14 mouse cellular contexts compared by ENCODE assay signal in the genomic region with DNA sequence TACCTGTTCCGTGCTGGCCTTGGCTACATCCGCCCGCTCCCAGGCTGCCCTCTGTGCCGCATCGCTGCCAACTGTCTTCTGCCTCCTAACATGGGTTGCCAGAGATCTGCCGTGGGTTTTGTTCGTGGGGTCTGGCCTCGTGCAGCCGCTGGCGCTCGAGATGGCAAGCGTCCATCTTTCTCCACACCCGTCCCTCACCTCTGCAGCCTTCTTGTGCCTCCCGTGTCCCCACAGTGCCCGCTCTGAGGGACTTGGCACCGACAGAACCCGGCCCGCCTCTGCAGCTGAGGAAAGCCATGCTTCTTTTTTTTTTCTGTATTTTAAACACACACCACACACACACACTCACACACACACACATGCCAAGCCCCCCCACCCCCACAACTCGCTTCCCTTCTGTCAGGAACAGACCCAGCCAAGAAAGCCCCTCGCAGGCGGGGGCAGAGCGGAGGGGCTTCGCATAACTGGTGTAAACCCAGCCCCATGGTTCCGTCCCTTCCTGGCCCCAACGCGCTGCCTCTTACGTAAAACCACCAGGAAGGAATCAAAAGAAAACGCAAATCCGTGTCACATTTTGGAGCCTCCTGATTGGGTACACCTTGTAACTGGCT. TPM values are rescaled to one million over a fixed set of nuclear protein-coding genes. Genes with fewer than 3 reads are reported as not detected.
A peak's percentile ranks its signal among the peaks of the same experiment; 100 is the strongest.
DNase-seq lines count a peak whose midpoint lies in the region; ATAC-seq lines count a peak whose summit lies in the region.
"Had no signal": no experiment of that assay in that cellular context is flagged by ENCODE, and none has a peak within 500 bp of the region (broad histone marks: within the 10 kb centered on the region; RNA-seq: fewer than 3 reads in every experiment).

No protein-coding gene starts in this region.

- H3K4me2 ChIP-seq in hindbrain, embryonic 16.5 days (ENCODE audit: low read length) = peak overlapping the region; percentile 47
- H3K4me2 ChIP-seq in midbrain, embryonic 16.5 days (ENCODE audit: low read length) = peak overlapping the region; percentile 33; the same call in 1 of the 2 replicates
- H3K4me2 ChIP-seq: embryonic facial prominence, embryonic 13.5 days; intestine, embryonic 15.5 days had no signal

- 47% methylated on average over 29 of the region's 29 CpGs for WGBS in hindbrain, embryonic 16.5 days
- 80% methylated on average over 29 of the region's 29 CpGs for WGBS in midbrain, embryonic 16.5 days
- WGBS in embryonic facial prominence, embryonic 10.5 days = 88% methylated on average over 29 of the region's 29 CpGs

- peak overlapping the region; percentile 34 for H3K4me3 ChIP-seq in hindbrain, embryonic 16.5 days (ENCODE audit: low read length)
- H3K4me3 ChIP-seq in midbrain, embryonic 16.5 days (ENCODE audit: low read depth, low read length) = peak overlapping the region; percentile 11; the same call in 1 of the 2 replicates
- H3K4me3 ChIP-seq in embryonic facial prominence, embryonic 10.5 days = no peak overlapping the region
- H3K4me3 ChIP-seq: embryonic facial prominence, embryonic 13.5 days; intestine, embryonic 15.5 days had no signal

- peak overlapping the region; percentile 79 for H3K27ac ChIP-seq in hindbrain, embryonic 16.5 days (ENCODE audit: low read depth, low read length)
- H3K27ac ChIP-seq in midbrain, embryonic 16.5 days (ENCODE audit: low read length) = peak overlapping the region; percentile 59
- no peak overlapping the region for H3K27ac ChIP-seq in embryonic facial prominence, embryonic 10.5 days (replicated peaks)
- H3K27ac ChIP-seq: embryonic facial prominence, embryonic 13.5 days; intestine, embryonic 15.5 days; macrophage had no signal

- peak overlapping the region; percentile 59 for H3K9ac ChIP-seq in hindbrain, embryonic 16.5 days (ENCODE audit: low read depth, low read length)
- H3K9ac ChIP-seq in midbrain, embryonic 16.5 days (ENCODE audit: low read depth, low read length) = no peak overlapping the region
- H3K9ac ChIP-seq: embryonic facial prominence, embryonic 13.5 days; intestine, embryonic 15.5 days had no signal

- H3K27me3 ChIP-seq in hindbrain, embryonic 16.5 days (replicated peaks; ENCODE audit: control insufficient read depth, insufficient read depth, low read length) = no peaks in the 10 kb centered on the region
- no peaks in the 10 kb centered on the region for H3K27me3 ChIP-seq in midbrain, embryonic 16.5 days (ENCODE audit: control insufficient read depth, insufficient read depth, low read depth, low read length)
- H3K27me3 ChIP-seq in embryonic facial prominence, embryonic 10.5 days (replicated peaks; ENCODE audit: low read depth, poor library complexity, severe bottlenecking) = peaks cover 31% of the 10 kb centered on the region

- H3K4me1 ChIP-seq in hindbrain, embryonic 16.5 days (ENCODE audit: control insufficient read depth, insufficient read depth, low read depth, low read length) = peaks cover 22% of the 10 kb centered on the region
- H3K4me1 ChIP-seq in midbrain, embryonic 16.5 days (ENCODE audit: control insufficient read depth, insufficient read depth, low read length) = peaks cover 10% of the 10 kb centered on the region; the same call in 1 of the 2 replicates
- peaks cover 9% of the 10 kb centered on the region for H3K4me1 ChIP-seq in embryonic facial prominence, embryonic 10.5 days
- H3K4me1 ChIP-seq: intestine, embryonic 15.5 days had no signal

- H3K36me3 ChIP-seq in hindbrain, embryonic 16.5 days (ENCODE audit: control insufficient read depth, insufficient read depth, low read length) = no peaks in the 10 kb centered on the region
- no peaks in the 10 kb centered on the region for H3K36me3 ChIP-seq in midbrain, embryonic 16.5 days (ENCODE audit: control insufficient read depth, insufficient read depth, low read length)
- H3K36me3 ChIP-seq in embryonic facial prominence, embryonic 10.5 days (replicated peaks) = no peaks in the 10 kb centered on the region
- H3K36me3 ChIP-seq: embryonic facial prominence, embryonic 13.5 days; G1E; intestine, embryonic 15.5 days had no signal

- DNase-seq in brain, adult 2 months (ENCODE audit: low read depth, low spot score) = peak; percentile 94
- DNase-seq in cerebellum, adult 18-20 months = peak; percentile 79
- no peak for DNase-seq in heart, adult 11 months
- DNase-seq in embryonic facial prominence, embryonic 10.5 days (ENCODE audit: low spot score) = no peak
- no peak for DNase-seq in urinary bladder, adult 18-20 months (ENCODE audit: low spot score in 2 of 2)
- DNase-seq: adrenal gland, postnatal 10 days; heart, adult 18-20 months; thymus, postnatal 14 days had no signal

- ATAC-seq in hindbrain, embryonic 16.5 days = peak; percentile 53; the same call in 1 of the 2 replicates
- peak; percentile 41; the same call in 1 of the 2 replicates for ATAC-seq in midbrain, embryonic 16.5 days
- ATAC-seq: intestine, embryonic 15.5 days had no signal

- H3K9me3 ChIP-seq in hindbrain, embryonic 16.5 days (ENCODE audit: control insufficient read depth, low read length) = no peaks in the 10 kb centered on the region
- H3K9me3 ChIP-seq in midbrain, embryonic 16.5 days (replicated peaks; ENCODE audit: control insufficient read depth, low read length, poor library complexity, severe bottlenecking) = no peaks in the 10 kb centered on the region
- H3K9me3 ChIP-seq in embryonic facial prominence, embryonic 10.5 days = no peaks in the 10 kb centered on the region
- H3K9me3 ChIP-seq: embryonic facial prominence, embryonic 13.5 days; G1E; intestine, embryonic 15.5 days had no signal

RNA-seq across cellular contexts. Expression of a gene that starts 23.1 kb away (rescaled TPM):
- 17.8 and 19.3 TPM in 2 replicates for polyA plus RNA-seq in hindbrain, embryonic 16.5 days (2015; fragmentation: Nextera tagmentation; extraction: Ambion mirVana)
- polyA plus RNA-seq in midbrain, embryonic 16.5 days (2015; fragmentation: Nextera tagmentation; extraction: Ambion mirVana) = 15.1 and 18.0 TPM in 2 replicates
- polyA plus RNA-seq in embryonic facial prominence, embryonic 10.5 days (2016; fragmentation: Nextera tagmentation; extraction: Ambion mirVana) = 15.9 and 16.4 TPM in 2 replicates

RNA-seq across cellular contexts. Expression of a gene that starts 53.3 kb away (rescaled TPM):
- 12.6 and 18.3 TPM in 2 replicates for polyA plus RNA-seq in hindbrain, embryonic 16.5 days (2015; fragmentation: Nextera tagmentation; extraction: Ambion mirVana)
- polyA plus RNA-seq in midbrain, embryonic 16.5 days (2015; fragmentation: Nextera tagmentation; extraction: Ambion mirVana) = 17.7 and 17.9 TPM in 2 replicates
- 1.7 and 2.3 TPM in 2 replicates for polyA plus RNA-seq in embryonic facial prominence, embryonic 10.5 days (2016; fragmentation: Nextera tagmentation; extraction: Ambion mirVana)

Comparison
In these comparisons a context has a peak if more than half of its experiments do, and no peak if none do; other contexts are left out.
1. DNase-seq: peak in brain, adult 2 months (single experiment) and cerebellum, adult 18-20 months (2 of 2); none in heart, adult 11 months (single experiment), embryonic facial prominence, embryonic 10.5 days (single experiment) and urinary bladder, adult 18-20 months (0 of 2).